Mouse (Mus musculus) small intestine, adult 2 months (tissue): Measurements from ENCODE around the gene Dapk2.

Source experiments
- CTCF ChIP-seq: fragments of 200-500 bp; IDR thresholded peaks from 2 replicates; pipeline ENCODE4 v1.5.1; 2012; ENCODE audit warnings: low read depth, mild to moderate bottlenecking, control low read depth, inconsistent platforms, low read length, moderate library complexity, mixed read lengths; ENCODE audit not compliant: insufficient replicate concordance, insufficient read length; ENCODE audit errors: extremely low read depth
- POLR2A ChIP-seq: fragments of 200-500 bp; IDR thresholded peaks from 2 replicates; pipeline ENCODE4 v1.6.1; 2012; ENCODE audit warnings: low read depth, mild to moderate bottlenecking, control low read depth, inconsistent platforms, low read length, moderate library complexity

- TF ChIP-seq POLR2A (0 out of 2 replicates have a peak, but pooled peaks have one; percentile 44), CTCF (no peak; the same call in 1 of the 2 replicates)
Observed at GRCm38 (mm10) chr9:66305121-66306112, 147.4 kb downstream of the Dapk2 start.
